Mouse (Mus musculus) lung, adult 2 months (tissue): ENCODE measurements around the gene Naa80.
A peak's percentile ranks its signal among the peaks of the same experiment; 100 is the strongest.

Source experiments
- CTCF ChIP-seq: fragments of 200-500 bp; IDR thresholded peaks from 2 replicates; pipeline ENCODE4 v1.5.1; 2011; ENCODE audit warnings: mild to moderate bottlenecking, low read length, control low read depth; ENCODE audit not compliant: insufficient read depth
- POLR2A ChIP-seq: fragments of 200-500 bp; IDR thresholded peaks from 2 replicates; pipeline ENCODE4 v1.6.1; 2011; ENCODE audit warnings: low read depth, mild to moderate bottlenecking, control low read depth, low read length, borderline replicate concordance; ENCODE audit errors: extremely low read depth

DNA sequence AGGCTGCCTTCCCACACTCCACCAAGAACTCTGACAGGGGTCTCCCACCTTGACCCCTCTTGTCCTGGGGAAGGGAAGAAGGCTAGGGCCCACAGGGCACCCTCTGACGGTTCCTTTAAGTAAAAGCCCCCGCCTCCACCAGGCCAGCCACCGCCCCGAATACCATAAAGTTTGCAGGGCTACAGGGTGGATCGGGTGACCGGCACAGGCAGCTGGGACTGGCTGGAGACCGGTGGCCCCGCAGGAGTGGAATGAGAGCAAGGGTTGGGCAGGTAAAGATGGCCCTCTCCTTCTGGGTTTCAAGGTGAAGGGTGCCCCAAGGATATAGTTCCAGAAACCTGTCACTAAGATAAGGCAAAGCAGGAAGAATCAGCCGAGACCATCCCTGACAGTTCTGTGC, 27.9 kb downstream of the Naa80 start:
- no peak for TF ChIP-seq CTCF
- peak; percentile 64; the same call in 1 of the 2 replicates for TF ChIP-seq POLR2A
